Mouse (Mus musculus) lung, postnatal 0 days (tissue): ENCODE data around the gene Fam208b.

Experiments
- CTCF ChIP-seq: IDR thresholded peaks from 2 replicates; pipeline ENCODE4 v1.5.1; 2016; ENCODE audit warnings: antibody characterized with exemption, mild to moderate bottlenecking
- EP300 ChIP-seq: IDR thresholded peaks from 2 replicates; pipeline ENCODE4 v1.6.1; 2016; ENCODE audit warnings: antibody characterized with exemption, mild to moderate bottlenecking, control low read depth

- no peak for TF ChIP-seq CTCF
- TF ChIP-seq EP300: no peak
Measured at GRCm38 (mm10) chr13:3650569-3650968, 39.7 kb upstream of the Fam208b start.
